Mouse (Mus musculus): ENCODE results near the gene Kcnj12.

GRCm38 (mm10) chr11:61031658-61032445 is 9.5 kb downstream of the Kcnj12 start:
- TF ChIP-seq POLR2A (IDR thresholded peaks at IDR 0.05; ENCODE audit: insufficient read length, low read depth) (no peak), MYOD1 (IDR thresholded peaks at IDR 0.05; ENCODE audit: control insufficient read depth in 1 of 3, insufficient read length in 2 of 3, low read depth in 2 of 3) (no peak), TCF3 (IDR thresholded peaks at IDR 0.05; ENCODE audit: insufficient read length, low read depth) (no peak), TCF12 (IDR thresholded peaks at IDR 0.05; ENCODE audit: insufficient read depth, poor library complexity, severe bottlenecking) (no peak), SRF (IDR thresholded peaks at IDR 0.05; ENCODE audit: control insufficient read depth, insufficient read length, low read depth) (no peak), MYOG (IDR thresholded peaks at IDR 0.05; ENCODE audit: control insufficient read depth in 1 of 3, insufficient read depth in 1 of 3, insufficient read length in 2 of 3, low read depth in 2 of 3) (no peak), CEBPB (IDR thresholded peaks at IDR 0.05; ENCODE audit: insufficient read depth, poor library complexity, severe bottlenecking) (no peak), POLR2AphosphoS2 (IDR thresholded peaks at IDR 0.05; ENCODE audit: insufficient read length, low read depth) (no peak), MAX (IDR thresholded peaks at IDR 0.05; ENCODE audit: low read depth) (no peak), E2F4 (IDR thresholded peaks at IDR 0.05; ENCODE audit: insufficient read depth) (no peak)
